Mouse (Mus musculus) brown adipose tissue, adult 24 weeks (tissue): ENCODE results near the gene Bri3. TPM values are rescaled to one million over a fixed set of nuclear protein-coding genes. Genes with fewer than 3 reads are reported as not detected.

Experiments used
- H3K27ac ChIP-seq: fragments of 200-500 bp; replicated peaks from 2 replicates; pipeline ENCODE4 v1.5.1; 2012; ENCODE audit warnings: low read depth, mild to moderate bottlenecking, low read length
- H3K4me1 ChIP-seq: fragments of 200-500 bp; 2 replicates; pipeline ENCODE4 v1.6.1; 2012; ENCODE audit warnings: low read length, mixed read lengths; ENCODE audit not compliant: control insufficient read depth, insufficient read depth, insufficient read length
- H3K4me3 ChIP-seq: fragments of 200-500 bp; 2 replicates; pipeline ENCODE4 v1.5.1; 2012; ENCODE audit warnings: low read depth, mild to moderate bottlenecking, low read length, moderate library complexity; ENCODE audit not compliant: insufficient read depth
- polyA plus RNA-seq: library from polyadenylated mRNA; stranded (reverse); fragments of >200 nt; gene quantifications from 2 replicates; pipeline ENCODE4 v1.2.4, GENCODE M21; 2012; ENCODE audit not compliant: missing spikeins, insufficient read depth, insufficient read length

The Bri3 gene
- polyA plus RNA-seq, 1 experiment: 282 TPM

DNA sequence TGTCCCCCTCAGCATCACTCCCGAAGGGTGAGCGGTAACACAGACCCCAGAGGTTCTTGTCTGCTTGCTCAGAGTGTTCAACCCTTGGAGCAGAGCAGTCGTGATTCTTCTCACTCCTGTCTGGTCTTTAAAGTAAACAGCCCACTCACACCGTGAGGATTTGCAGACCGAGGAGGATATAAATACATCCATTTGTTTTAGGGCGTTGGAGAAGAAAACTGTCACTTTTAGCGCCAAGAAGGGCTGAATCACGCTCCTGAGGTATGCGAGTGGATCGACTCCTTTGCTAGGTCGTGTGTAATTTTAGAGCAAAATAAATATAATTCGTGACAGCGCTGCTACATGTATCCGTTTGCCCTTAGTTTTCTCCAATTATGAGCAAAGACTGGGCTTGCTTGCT is 228.8 kb downstream of the Bri3 start:
- no peak overlapping the region for H3K4me3 ChIP-seq
- H3K4me1 ChIP-seq: no peaks in the 10 kb centered on the region
- H3K27ac ChIP-seq: no peak overlapping the region

DNA sequence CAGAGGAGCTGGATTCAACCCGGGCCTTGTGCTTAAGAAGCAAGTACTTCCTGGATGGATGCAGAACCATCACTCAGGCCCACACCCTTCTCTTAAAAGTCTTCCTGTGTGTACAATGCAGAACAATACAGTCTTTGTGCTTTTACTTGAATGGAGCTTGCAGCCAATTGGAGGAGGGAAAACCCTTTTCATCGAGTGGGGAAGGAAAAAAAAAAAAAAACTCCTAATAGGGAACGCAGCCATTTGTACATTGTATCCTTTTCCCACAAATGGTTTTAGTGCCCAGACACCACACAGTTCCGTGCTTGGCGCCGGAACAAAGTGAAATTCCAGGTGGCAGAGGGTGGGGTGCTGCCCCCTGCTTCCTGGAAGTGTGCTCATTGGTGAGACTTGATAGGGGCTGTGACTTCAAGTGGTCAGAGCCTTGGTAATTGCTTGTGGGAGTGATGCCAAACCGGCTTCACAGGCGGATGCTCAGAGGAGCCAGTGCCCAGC is 235.5 kb downstream of the Bri3 start:
- no peak overlapping the region for H3K27ac ChIP-seq
- no peaks in the 10 kb centered on the region for H3K4me1 ChIP-seq
- H3K4me3 ChIP-seq: no peak overlapping the region

DNA sequence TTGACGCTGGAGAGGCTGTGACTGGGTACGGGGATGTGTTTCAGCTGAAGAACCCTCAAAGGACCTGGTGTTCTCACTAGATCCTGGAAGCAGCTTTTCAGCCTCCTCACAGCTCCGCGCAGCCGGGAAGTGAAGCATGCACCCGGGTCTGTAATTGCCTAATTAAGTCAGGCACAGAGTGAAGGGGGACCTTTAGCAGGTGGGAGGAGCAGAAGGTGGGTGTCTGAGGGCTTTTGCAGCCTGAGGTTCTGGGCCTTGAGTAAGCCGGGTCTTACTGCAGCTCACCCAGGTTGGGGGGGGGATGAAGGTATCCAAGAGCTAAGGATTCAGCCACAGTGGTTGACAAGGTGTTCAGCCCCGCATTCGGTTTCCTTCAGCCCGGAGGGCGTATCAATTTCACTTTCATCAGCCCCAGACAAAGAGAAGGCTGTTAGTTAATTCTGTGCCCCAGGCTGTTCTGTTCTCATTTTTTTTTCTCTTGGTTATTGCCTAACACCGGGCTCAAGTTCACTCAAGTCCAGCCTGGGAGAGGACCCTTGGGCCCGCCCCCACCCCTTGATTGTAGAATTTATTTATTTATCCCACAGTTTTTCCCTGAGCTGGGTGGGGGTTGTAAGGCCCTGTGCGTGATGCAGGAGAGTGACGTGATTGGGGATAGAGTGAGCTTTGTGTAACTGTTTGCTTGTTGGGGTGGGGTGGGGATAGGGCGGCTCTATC is 239.6 kb downstream of the Bri3 start:
- H3K27ac ChIP-seq: no peak overlapping the region

DNA sequence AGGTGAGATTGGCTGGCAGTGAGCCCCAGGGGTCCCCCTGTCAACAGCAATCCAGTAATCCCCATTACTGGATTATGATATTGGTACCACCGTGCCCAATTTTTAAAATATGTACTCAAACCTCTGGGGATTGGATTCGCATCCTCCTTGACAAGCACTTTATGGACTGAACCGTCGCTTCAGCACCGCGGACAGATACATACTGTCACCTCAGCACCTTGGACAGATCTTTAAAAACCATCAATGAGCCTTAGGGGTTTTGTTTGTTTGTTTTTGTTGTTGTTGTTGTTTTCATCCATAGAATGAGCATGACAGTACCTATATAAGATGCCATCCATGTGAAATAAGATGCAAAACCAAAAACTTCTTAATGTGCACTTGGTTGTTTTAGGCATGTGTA is 247.1 kb downstream of the Bri3 start:
- Histone ChIP-seq H3K4me1 (no peaks in the 10 kb centered on the region), H3K27ac (no peak overlapping the region), H3K4me3 (no peak overlapping the region)

More for the DNA sequence above, 239.6 kb downstream of the Bri3 start:
- no peaks in the 10 kb centered on the region for H3K4me1 ChIP-seq
- H3K4me3 ChIP-seq: no peak overlapping the region

Other genes with a start within 250 kb of the Bri3 start
- 44.3 and 48.2 TPM in 2 replicates for gene Ccz1, start 229.6 kb upstream of the Bri3 start, polyA plus RNA-seq
- gene Ocm, start 217.8 kb upstream of the Bri3 start, polyA plus RNA-seq: not detected in 2 replicates
- gene Lmtk2, start 144.0 kb upstream of the Bri3 start, polyA plus RNA-seq: 18.5 and 18.8 TPM in 2 replicates
- not detected in 2 replicates for gene Bhlha15, start 54.2 kb upstream of the Bri3 start, polyA plus RNA-seq
- 25.9 and 41.4 TPM in 2 replicates for gene Tecpr1, start 20.8 kb upstream of the Bri3 start, polyA plus RNA-seq
- not detected in 2 replicates for gene Baiap2l1, start 113.7 kb downstream of the Bri3 start, polyA plus RNA-seq